Mouse (Mus musculus) CH12.LX (cell line): ENCODE data around the gene Magi2. TPM values are rescaled to one million over a fixed set of nuclear protein-coding genes. Genes with fewer than 3 reads are reported as not detected.
"Not testable (repeated sequence)": the region's sequence is repeated elsewhere in the genome, so short reads cannot be mapped to it uniquely, and the experiment has no call there.

Experiments used
- DNase-seq: peaks from one replicate; pipeline ENCODE4 v3.0.0-alpha.2; 2013; ENCODE audit errors: extremely low read depth
- H3K27ac ChIP-seq: 2 replicates; pipeline ENCODE4 v1.5.1; 2012; ENCODE audit warnings: low read depth, mild to moderate bottlenecking, control low read depth, moderate library complexity; ENCODE audit not compliant: insufficient read depth
- H3K27me3 ChIP-seq: replicated peaks from 2 replicates; pipeline ENCODE3; 2012; ENCODE audit warnings: inconsistent platforms
- H3K36me3 ChIP-seq, 2 experiments: replicated peaks in 1 of 2; 2 replicates each; pipeline versions ENCODE3 to v1.6.1; 2012; ENCODE audit warnings: inconsistent platforms in 1 of 2, low read length in 1 of 2, mild to moderate bottlenecking in 1 of 2, mixed read lengths in 1 of 2, moderate library complexity in 1 of 2; ENCODE audit not compliant: control insufficient read depth in 1 of 2, insufficient read depth in 1 of 2
- H3K4me1 ChIP-seq, 2 experiments: 2 replicates each; pipeline ENCODE4 v1.6.1; 2012; ENCODE audit warnings: inconsistent platforms in 1 of 2, moderate library complexity in 1 of 2; ENCODE audit not compliant: insufficient read depth in 2 of 2, control insufficient read depth in 1 of 2
- H3K4me2 ChIP-seq: 2 replicates; pipeline ENCODE4 v1.6.1; 2012; ENCODE audit warnings: low read depth, mild to moderate bottlenecking, control low read depth; ENCODE audit not compliant: poor library complexity, insufficient read depth, severe bottlenecking
- H3K4me3 ChIP-seq, 3 experiments: fragments of 150-350 bp in 1 of 3; sonication (generic) in 1 of 3; replicated peaks in 1 of 3; 2 replicates each; pipeline versions ENCODE3 to v1.5.1; 2011 to 2012; ENCODE audit warnings: low read depth in 2 of 3, low read length in 2 of 3, mild to moderate bottlenecking in 2 of 3, moderate library complexity in 2 of 3, control low read depth in 1 of 3, improper control_type of control experiment in 1 of 3, inconsistent platforms in 1 of 3, mixed read lengths in 1 of 3; ENCODE audit not compliant: poor library complexity in 1 of 3
- H3K79me2 ChIP-seq: replicated peaks from 2 replicates; pipeline ENCODE4 v1.6.1; 2012; ENCODE audit warnings: mild to moderate bottlenecking, moderate library complexity; ENCODE audit not compliant: control insufficient read depth, poor library complexity, insufficient read depth, severe bottlenecking; ENCODE audit errors: extremely low read depth
- H3K9ac ChIP-seq: 2 replicates; pipeline ENCODE4 v1.6.1; 2012; ENCODE audit warnings: low read depth, mild to moderate bottlenecking, control low read depth, moderate library complexity; ENCODE audit not compliant: insufficient read depth
- H3K9me3 ChIP-seq: replicated peaks from 2 replicates; pipeline ENCODE3; 2012; ENCODE audit warnings: low read length, inconsistent platforms, mixed read lengths
- CHD2 ChIP-seq: IDR thresholded peaks from 2 replicates; pipeline ENCODE4 v1.6.1; 2011; ENCODE audit warnings: low read length, improper control_type of control experiment
- E2F4 ChIP-seq: IDR thresholded peaks from 2 replicates; pipeline ENCODE4 v1.6.1; 2011; ENCODE audit warnings: low read depth, low read length, improper control_type of control experiment; ENCODE audit not compliant: insufficient replicate concordance
- ELF1 ChIP-seq: IDR thresholded peaks from 2 replicates; pipeline ENCODE4 v1.6.1; 2014; ENCODE audit warnings: low read depth, mild to moderate bottlenecking, inconsistent platforms, low read length, improper control_type of control experiment
- HCFC1 ChIP-seq: IDR thresholded peaks from 2 replicates; pipeline ENCODE4 v1.6.1; 2012; ENCODE audit warnings: low read depth, mild to moderate bottlenecking, inconsistent platforms, low read length, improper control_type of control experiment
- IRF4 ChIP-seq: IDR thresholded peaks from 2 replicates; pipeline ENCODE4 v1.6.1; 2014; ENCODE audit warnings: low read depth, mild to moderate bottlenecking, inconsistent platforms, low read length, improper control_type of control experiment
- MEF2A ChIP-seq: IDR thresholded peaks from 2 replicates; pipeline ENCODE4 v1.6.1; 2014; ENCODE audit warnings: low read depth, mild to moderate bottlenecking, inconsistent platforms, low read length, improper control_type of control experiment, borderline replicate concordance
- POLR2AphosphoS2 ChIP-seq: IDR thresholded peaks from 2 replicates; pipeline ENCODE4 v1.6.1; 2011; ENCODE audit warnings: low read depth, low read length, improper control_type of control experiment
- RCOR1 ChIP-seq: conservative IDR thresholded peaks from 2 replicates; pipeline ENCODE4 v1.6.1; 2012; ENCODE audit warnings: low read depth, mild to moderate bottlenecking, inconsistent platforms, low read length, improper control_type of control experiment
- TBP ChIP-seq: conservative IDR thresholded peaks from 2 replicates; pipeline ENCODE4 v1.6.1; 2011; ENCODE audit warnings: low read depth, low read length, improper control_type of control experiment
- UBTF ChIP-seq: IDR thresholded peaks from 2 replicates; pipeline ENCODE4 v1.6.1; 2012; ENCODE audit warnings: low read depth, mild to moderate bottlenecking, inconsistent platforms, low read length, improper control_type of control experiment, moderate library complexity
- USF2 ChIP-seq: conservative IDR thresholded peaks from 2 replicates; pipeline ENCODE4 v1.6.1; 2011; ENCODE audit warnings: low read depth, low read length, improper control_type of control experiment
- ZMIZ1 ChIP-seq: IDR thresholded peaks from 2 replicates; pipeline ENCODE4 v1.6.1; 2012; ENCODE audit warnings: low read depth, mild to moderate bottlenecking, inconsistent platforms, low read length, improper control_type of control experiment
- ZNF384 ChIP-seq: IDR thresholded peaks from 2 replicates; pipeline ENCODE4 v1.6.1; 2012; ENCODE audit warnings: low read depth, low read length, improper control_type of control experiment, inconsistent platforms
- dilution Hi-C: fragments of 300-500 bp; cut with MboI; formaldehyde crosslinking; loops from 2 replicates; pipeline ENCODE4 v1.14.3; 2020; ENCODE audit warnings: low sequenced_read_pairs; ENCODE audit not compliant: extremely low pct_unique_long_range_greater_than_20kb, extremely low pct_ligation_motif_present
- in situ Hi-C: fragments of 300-500 bp; cut with MboI; formaldehyde crosslinking; loops from 3 replicates; pipeline ENCODE4 v1.14.3; 2019; ENCODE audit warnings: low sequenced_read_pairs, low pct_ligation_motif_present, low pct_unique_long_range_greater_than_20kb, mixed read lengths
- polyA plus RNA-seq: library from polyadenylated mRNA; unstranded; fragments of >175 nt; gene quantifications from 2 replicates; pipeline ENCODE4 v1.2.1, GENCODE M21; 2012; ENCODE audit warnings: low read depth; ENCODE audit not compliant: insufficient read length
- total RNA-seq, 2 experiments: library from RNA; depleted of rRNA; stranded (reverse); fragments of 300-350 nt in 1 of 2; fragments of >200 nt in 1 of 2; gene quantifications; 2 replicates each; pipeline ENCODE4 v1.2.3; 2012 to 2014

Gene Magi2
- total and polyA plus RNA-seq, 3 experiments: 0.37 to 0.63 (median 0.42) TPM

DNA sequence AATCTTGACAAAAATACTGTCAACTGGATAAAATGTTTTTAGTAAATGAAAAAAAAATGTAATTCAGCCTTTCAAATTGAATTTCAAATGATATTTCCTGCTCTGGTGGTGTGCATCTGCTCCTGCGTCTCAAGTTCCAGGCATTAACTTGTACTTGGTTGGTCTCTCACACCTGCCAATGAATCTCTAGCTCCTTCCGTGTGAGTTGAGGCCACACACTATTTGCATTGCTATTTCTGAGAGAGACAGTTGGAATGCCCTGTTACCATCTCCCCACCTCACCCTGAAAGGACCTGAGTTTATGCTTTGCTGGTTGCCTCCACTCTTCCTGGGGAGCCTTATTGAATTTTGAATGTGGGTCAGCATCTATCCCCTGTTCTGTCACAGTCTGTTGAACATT, 320.1 kb downstream of the Magi2 start:
- Histone ChIP-seq H3K9ac (no peak overlapping the region), H3K27me3 (no peaks in the 10 kb centered on the region), H3K27ac (no peak overlapping the region), H3K4me1 (peaks cover 6 to 20% of the 10 kb centered on the region in 2 experiments; a peak in 2 of 4 replicates), H3K9me3 (no peaks in the 10 kb centered on the region), H3K4me3 (no peak overlapping the region), H3K4me2 (no peak overlapping the region), H3K36me3 (no peaks in the 10 kb centered on the region), H3K79me2 (no peaks in the 10 kb centered on the region)
- DNase-seq: peak; percentile 63
- in situ Hi-C loops (no loop called here), dilution Hi-C loops (no loop called here)
- TF ChIP-seq MEF2A (peak; percentile 40; the same call in 1 of the 2 replicates), E2F4 (no peak)
- TF ChIP-seq, all 38 proteins: peak for 1

DNA sequence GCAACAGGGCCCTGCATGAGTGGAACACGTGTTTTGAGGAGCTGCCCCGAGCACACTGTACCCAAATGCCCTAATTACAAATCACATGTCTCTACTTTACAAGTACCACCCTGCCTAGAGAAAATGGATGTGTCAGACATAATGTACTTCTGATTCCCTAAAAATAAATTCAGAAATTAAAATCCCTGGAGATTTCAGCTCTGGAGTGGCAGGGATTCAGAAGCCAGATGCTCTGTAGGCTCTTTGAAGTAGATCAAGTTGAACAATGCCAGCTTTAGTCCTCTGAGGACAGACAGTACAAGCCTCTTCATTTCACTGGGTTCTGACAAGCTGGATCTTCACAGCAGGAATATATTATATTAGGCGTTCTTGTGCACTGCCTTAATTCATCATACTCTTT, 326.7 kb downstream of the Magi2 start:
- no peak overlapping the region for H3K4me3 ChIP-seq
- H3K27ac ChIP-seq: no peak overlapping the region
- H3K4me2 ChIP-seq: no peak overlapping the region
- in situ Hi-C loops (no loop called here), dilution Hi-C loops (no loop called here)
- TF ChIP-seq IRF4 (no peak), USF2 (no peak), RCOR1 (no peak), TBP (no peak), E2F4 (no peak), UBTF (no peak), CHD2 (no peak)
- H3K9me3 ChIP-seq: no peaks in the 10 kb centered on the region
- no peaks in the 10 kb centered on the region for H3K27me3 ChIP-seq
- no peaks in the 10 kb centered on the region for H3K79me2 ChIP-seq
- no peak overlapping the region for H3K9ac ChIP-seq
- no peak for DNase-seq
- no peaks in the 10 kb centered on the region for H3K4me1 ChIP-seq
- H3K36me3 ChIP-seq: no peaks in the 10 kb centered on the region

DNA sequence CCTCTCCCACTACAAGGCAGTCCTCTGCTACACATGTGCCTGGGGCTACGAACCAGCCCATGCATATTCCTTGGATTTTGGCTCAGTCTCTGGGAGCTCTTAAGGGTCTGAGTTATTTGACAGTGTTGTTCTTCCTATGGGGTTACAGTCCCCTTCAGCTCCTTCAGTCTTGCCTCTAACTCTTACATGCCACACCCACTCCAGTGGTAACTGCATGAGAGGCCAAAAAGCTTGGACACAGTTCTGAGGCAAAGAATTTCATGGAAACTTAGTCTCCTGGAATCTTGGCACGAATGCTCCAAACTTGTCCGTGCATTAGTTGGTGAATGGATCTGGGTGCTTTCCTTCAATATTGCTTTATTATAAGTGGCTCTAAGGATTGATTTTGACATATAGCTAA, 338.8 kb downstream of the Magi2 start:
- Histone ChIP-seq H3K4me2 (no peak overlapping the region), H3K27ac (no peak overlapping the region)

DNA sequence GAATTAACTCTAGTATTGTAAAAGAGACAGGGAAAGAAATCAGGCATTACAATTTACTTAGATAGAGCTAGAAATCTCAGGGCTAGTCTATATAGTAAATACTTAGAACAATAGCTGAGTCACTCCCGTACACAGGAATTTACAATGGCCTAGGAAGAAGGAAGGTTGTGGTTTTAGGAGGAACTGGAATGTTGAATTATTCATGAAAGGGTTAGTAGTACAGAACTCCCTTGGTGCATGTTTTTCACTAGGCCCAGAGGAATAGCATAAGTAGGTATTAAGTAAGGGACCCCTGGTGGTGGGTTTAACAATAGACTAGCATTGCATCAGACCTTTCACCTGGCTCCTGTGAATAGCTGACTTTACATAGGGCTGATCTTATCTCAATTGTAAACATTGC, 339.3 kb downstream of the Magi2 start:
- H3K36me3 ChIP-seq, H3K4me2 ChIP-seq, dilution Hi-C loops, H3K4me3 ChIP-seq, H3K9ac ChIP-seq, H3K9me3 ChIP-seq, H3K79me2 ChIP-seq, H3K27ac ChIP-seq, H3K4me1 ChIP-seq, in situ Hi-C loops, H3K27me3 ChIP-seq: not testable (repeated sequence)
- peak; percentile 21 for DNase-seq

More for the DNA sequence above, 338.8 kb downstream of the Magi2 start:
- no peak for DNase-seq
- no peaks in the 10 kb centered on the region for H3K27me3 ChIP-seq
- H3K9ac ChIP-seq: no peak overlapping the region
- no peaks in the 10 kb centered on the region for H3K79me2 ChIP-seq
- in situ Hi-C loops (no loop called here), dilution Hi-C loops (no loop called here)
- no peak overlapping the region for H3K4me3 ChIP-seq
- H3K9me3 ChIP-seq: no peaks in the 10 kb centered on the region
- H3K4me1 ChIP-seq: peaks cover 0 to 4% of the 10 kb centered on the region in 2 experiments; a peak in 1 of 4 replicates
- TF ChIP-seq ZMIZ1 (no peak), HCFC1 (no peak), POLR2AphosphoS2 (no peak), ZNF384 (no peak), ELF1 (no peak)
- no peaks in the 10 kb centered on the region for H3K36me3 ChIP-seq
